Mouse (Mus musculus) heart, postnatal 0 days (tissue): ENCODE results near the gene Mrps18a.

ENCODE experiments used
- CTCF ChIP-seq: IDR thresholded peaks from 2 replicates; pipeline ENCODE4 v1.5.1; 2016; ENCODE audit warnings: antibody characterized with exemption, control low read depth, low read depth
- EP300 ChIP-seq: IDR thresholded peaks from 2 replicates; pipeline ENCODE4 v1.6.1; 2016; ENCODE audit warnings: antibody characterized with exemption, low read depth

DNA sequence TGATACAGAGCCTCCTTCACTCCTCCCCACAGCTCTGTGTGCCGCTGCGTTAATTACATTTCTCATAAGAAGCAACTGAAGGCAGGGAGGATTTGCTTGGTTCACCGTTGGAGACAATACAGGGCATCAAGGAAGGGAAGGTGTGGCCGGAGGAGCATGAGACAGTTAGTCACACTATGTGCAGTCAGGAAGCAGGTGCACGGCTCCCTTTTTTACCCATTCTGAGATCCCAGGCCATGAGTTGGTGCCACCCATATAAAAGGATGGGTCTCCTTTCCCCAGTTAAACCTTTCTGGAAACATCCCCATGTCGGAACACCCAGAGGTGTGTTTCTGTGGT is 46.8 kb upstream of the Mrps18a start:
- no peak for TF ChIP-seq CTCF
- TF ChIP-seq EP300 = no peak
